Mouse (Mus musculus) cerebellum, adult 11 months (tissue): ENCODE results near the gene Naalad2.
"Not testable (repeated sequence)": the region's sequence is repeated elsewhere in the genome, so short reads cannot be mapped to it uniquely, and the experiment has no call there.

ENCODE experiments used
- DNase-seq: peaks from one replicate; pipeline ENCODE4 v3.0.0; 2022

Naalad2 gene

GRCm38 (mm10) chr9:18402895-18403294 is at the start of gene Naalad2:
Gene Naalad2 (minus strand): TSS chr9:18402995.
- DNase-seq: not testable (repeated sequence)

- DNase-seq: no peak
These were observed 28.9 kb upstream of the Naalad2 start for GRCm38 (mm10) chr9:18431687-18432086.

DNA sequence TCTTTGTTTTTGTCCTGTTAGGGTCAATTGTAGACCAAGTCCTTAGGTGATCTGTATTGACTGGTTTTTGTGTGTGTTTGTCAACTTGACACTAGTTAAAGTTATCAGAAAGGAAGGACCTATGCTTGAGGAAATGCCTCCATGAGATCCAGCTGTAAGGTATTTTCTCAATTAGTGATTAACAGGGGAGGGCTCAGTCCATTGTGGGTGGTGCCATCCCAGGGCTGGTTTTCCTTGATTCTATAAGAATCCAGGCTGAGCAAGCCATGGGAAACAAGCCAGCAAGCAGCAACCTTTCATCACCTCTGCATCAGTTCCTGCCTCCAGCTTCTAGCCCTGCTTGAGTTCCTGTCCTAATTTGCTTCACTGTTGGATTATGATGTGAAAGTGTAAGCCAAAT is 27.6 kb upstream of the Naalad2 start, which contains the start of gene Mbd3l2:
Mbd3l2 (plus strand) TSS at position 301 of the 400 bp plus-strand sequence.
- DNase-seq: no peak

DNA sequence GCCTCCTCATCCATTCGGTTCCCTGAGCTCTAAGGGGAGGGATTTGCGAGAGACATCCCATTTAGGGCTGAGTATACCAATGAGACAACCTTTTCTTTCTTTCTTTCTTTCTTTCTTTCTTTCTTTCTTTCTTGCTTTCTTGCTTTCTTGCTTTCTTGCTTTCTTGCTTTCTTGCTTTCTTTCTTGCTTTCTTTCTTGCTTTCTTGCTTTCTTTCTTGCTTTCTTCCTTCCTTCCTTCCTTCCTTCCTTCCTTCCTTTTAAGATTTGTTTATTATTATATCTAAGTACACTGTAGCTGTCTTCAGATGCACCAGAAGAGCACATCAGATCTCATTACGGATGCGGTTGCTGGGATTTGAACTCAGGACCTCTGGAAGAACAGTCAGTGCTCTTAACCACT is 9.6 kb upstream of the Naalad2 start:
- DNase-seq: not testable (repeated sequence)

GRCm38 (mm10) chr9:18404118-18404517 is 1.3 kb upstream of the Naalad2 start, which contains the start of gene Ubtfl1:
Gene Ubtfl1 (plus strand): TSS chr9:18404418.
- DNase-seq: no peak

DNA sequence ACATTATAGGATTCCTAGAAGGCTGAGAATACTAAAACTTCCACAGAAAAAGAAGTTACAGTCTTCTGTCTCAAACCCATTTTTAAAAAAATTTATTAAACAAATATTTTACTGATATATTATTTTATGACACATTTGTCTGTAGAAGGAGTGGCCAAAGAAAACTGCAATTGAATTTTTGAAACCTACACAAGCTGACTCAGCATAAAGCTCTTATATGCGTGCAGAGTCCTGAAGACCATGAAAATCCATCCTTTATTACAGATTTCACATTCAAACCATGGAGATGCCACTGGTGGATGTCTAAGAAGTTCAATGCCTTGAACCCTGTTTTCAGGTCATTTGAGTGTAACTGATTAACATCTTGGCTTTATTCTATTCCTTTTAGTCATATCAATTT is 3.2 kb downstream of the Naalad2 start:
- DNase-seq: no peak

GRCm38 (mm10) chr9:18385782-18386181 is 17.0 kb downstream of the Naalad2 start:
- no peak for DNase-seq

DNA sequence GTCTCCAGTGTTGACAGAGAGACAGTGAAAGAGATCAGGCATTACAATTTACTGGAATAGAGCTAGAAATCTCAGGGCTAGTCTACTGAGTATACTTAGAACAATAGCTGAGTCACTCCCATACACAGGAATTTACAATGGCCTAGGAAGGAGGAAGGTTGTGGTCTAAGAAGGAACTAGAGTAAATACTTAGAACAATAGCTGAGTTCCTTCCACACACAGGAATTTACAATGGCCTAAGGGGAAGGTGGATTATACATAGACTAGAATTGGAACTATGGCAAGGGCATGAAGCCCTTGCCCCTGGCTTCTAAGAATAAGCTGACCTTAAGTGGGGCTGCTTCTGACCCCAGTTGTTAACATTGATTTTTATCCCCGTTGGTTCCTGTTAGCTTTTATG is 29.8 kb downstream of the Naalad2 start:
- not testable (repeated sequence) for DNase-seq

DNA sequence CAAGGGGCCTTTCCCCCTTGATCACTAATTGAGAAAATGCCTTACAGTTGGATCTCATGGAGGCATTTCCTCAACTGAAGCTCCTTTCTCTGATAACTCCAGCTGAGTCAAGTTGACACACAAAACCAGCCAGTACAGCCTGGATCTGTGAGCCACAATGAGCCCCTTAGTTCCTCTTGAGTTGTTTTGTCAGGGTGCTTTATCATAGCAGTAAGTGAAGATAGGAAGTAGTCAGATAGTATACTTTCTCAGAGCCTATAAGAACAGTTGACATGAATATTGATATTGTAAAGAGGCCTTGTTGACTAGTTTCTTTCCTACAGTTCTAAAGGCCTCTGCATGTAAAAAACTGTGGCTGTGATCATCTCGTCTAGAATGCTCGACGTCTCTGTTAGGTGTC is 82.8 kb downstream of the Naalad2 start:
- DNase-seq: no peak

- DNase-seq: no peak
These were observed 104.5 kb downstream of the Naalad2 start for GRCm38 (mm10) chr9:18298301-18298700.

GRCm38 (mm10) chr9:18293026-18293781 is 109.6 kb downstream of the Naalad2 start:
- DNase-seq: no peak

DNA sequence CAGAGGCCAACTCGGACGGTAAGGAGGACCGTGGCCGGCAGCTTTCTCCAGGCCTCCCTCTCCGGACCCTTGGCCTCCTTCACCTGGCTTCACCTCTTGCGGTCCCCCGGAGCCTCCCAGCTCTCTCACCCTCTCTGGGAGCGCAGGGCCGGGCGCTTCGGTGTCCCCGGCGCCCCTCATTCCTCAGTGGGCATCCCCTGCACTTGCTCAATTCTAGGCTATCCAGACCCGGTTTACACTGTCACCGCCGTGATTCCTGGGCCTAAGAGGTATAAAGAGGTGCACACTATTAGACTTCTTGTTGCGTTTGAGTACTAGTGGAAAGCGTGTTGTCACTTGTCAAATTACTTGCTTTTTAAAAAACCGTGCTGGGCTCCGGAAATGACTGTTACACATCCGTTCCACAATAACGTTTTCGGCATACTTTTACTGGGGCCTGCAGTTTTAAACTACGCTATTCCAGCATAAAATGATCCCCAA is 110.3 kb downstream of the Naalad2 start:
- no peak for DNase-seq

DNA sequence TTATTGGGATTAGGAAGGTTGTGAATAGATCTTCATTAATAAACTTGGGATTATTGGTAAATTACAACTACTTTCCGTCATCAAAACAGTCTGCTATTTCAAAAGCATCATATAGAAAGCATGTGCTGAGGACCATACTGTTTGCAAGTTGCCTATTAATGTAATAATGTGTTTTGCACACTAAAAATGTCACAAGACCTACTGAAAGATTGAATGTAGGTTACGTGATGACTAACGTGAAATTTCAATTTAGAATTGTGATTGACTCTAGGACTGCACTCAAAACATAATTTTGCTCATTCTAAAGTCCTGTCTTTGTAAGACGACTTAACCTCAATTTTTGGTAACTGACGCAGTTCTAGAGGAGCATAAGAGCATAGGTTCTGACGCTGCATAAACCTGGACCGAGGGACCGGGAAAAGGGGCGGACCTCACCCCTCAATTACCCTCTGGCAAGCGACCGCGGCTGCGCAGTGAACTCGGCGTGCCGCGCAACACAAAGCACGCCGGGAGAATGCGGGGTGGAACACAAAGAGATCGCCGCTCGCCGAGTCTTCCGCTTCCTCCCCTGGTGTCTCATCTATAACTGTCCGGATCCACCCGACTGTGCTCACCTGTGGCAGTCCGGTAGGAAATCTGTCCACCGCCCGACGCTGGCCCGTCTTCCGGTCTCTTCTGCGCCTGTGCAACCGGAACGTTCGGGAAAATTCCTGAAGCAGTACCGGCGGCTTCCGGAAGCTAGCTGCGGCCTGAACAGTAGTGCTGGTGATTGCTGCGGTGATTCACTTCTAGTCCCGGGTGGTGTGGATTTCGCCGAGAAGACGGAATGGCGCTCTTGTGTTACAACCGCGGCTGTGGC is 111.0 kb downstream of the Naalad2 start, which contains the start of gene Chordc1:
Chordc1 (plus strand) TSS at position 555 of the 859 bp plus-strand sequence.
- peak; percentile 95 for DNase-seq

GRCm38 (mm10) chr9:18278693-18279092 is 124.1 kb downstream of the Naalad2 start:
- DNase-seq: not testable (repeated sequence)

GRCm38 (mm10) chr9:18277497-18277896 is 125.3 kb downstream of the Naalad2 start:
- DNase-seq: no peak

DNA sequence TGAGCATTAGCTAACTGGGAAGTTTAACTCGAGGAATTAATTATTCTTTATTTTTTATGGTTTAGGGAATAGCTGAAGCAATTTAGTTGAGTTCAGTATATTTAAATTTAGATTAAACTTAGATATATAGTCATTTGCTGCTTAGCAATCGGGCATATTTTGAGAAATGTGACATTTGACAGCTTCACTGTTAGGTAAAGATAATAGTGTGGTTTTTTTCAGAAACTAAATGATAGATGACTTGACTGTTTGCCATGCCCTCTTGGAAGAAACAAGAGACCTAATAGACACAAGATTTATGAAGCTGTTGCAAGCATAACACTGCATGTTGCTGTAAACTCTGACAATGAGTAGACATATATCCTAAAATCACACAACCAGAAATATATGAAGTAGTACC is 126.0 kb downstream of the Naalad2 start:
- DNase-seq: no peak

- no peak for DNase-seq
These were observed 126.9 kb downstream of the Naalad2 start for GRCm38 (mm10) chr9:18275901-18276300.
